Mouse (Mus musculus): ENCODE data around the gene Gk5. TPM values are rescaled to one million over a fixed set of nuclear protein-coding genes. Genes with fewer than 3 reads are reported as not detected.

Gene Gk5
- polyA plus RNA-seq, 1 experiment from 2014 or later, result 4.4 TPM

GRCm38 (mm10) chr9:96118216-96118615 is 946 bp upstream of the Gk5 start:
- H3K9ac ChIP-seq, result no peak overlapping the region
- H3K4me1 ChIP-seq (replicated peaks), result no peaks in the 10 kb centered on the region
- H3K9me3 ChIP-seq, result no peaks in the 10 kb centered on the region
- H3K4me3 ChIP-seq (replicated peaks), result no peak overlapping the region
- no peak overlapping the region for H3K27ac ChIP-seq
- ATAC-seq, result no peak
- H3K27me3 ChIP-seq (replicated peaks), result no peaks in the 10 kb centered on the region
- H3K4me2 ChIP-seq (replicated peaks), result peak overlapping the region; percentile 86
- 74% methylated on average over 4 of the region's 4 CpGs for WGBS
- H3K36me3 ChIP-seq, result no peaks in the 10 kb centered on the region

- H3K36me3 ChIP-seq, result no peaks in the 10 kb centered on the region
- H3K27me3 ChIP-seq (replicated peaks), result no peaks in the 10 kb centered on the region
- no peak for ATAC-seq
- H3K9ac ChIP-seq, result no peak overlapping the region
- no peak overlapping the region for H3K27ac ChIP-seq
- H3K9me3 ChIP-seq, result no peaks in the 10 kb centered on the region
- no peak overlapping the region for H3K4me2 ChIP-seq (replicated peaks)
- 68% methylated on average over 5 of the region's 5 CpGs for WGBS
- H3K4me3 ChIP-seq (replicated peaks), result no peak overlapping the region
- no peaks in the 10 kb centered on the region for H3K4me1 ChIP-seq (replicated peaks)
These were observed 8.8 kb downstream of the Gk5 start for GRCm38 (mm10) chr9:96127972-96128371.

- H3K27ac ChIP-seq, result no peak overlapping the region
- peak; percentile 44 for ATAC-seq
- 43% methylated on average over 4 of the region's 4 CpGs for WGBS
These were observed 13.9 kb downstream of the Gk5 start for GRCm38 (mm10) chr9:96132956-96133603.

GRCm38 (mm10) chr9:96134470-96134869 is 15.3 kb downstream of the Gk5 start:
- Histone ChIP-seq H3K36me3 (no peaks in the 10 kb centered on the region), H3K4me1 (replicated peaks) (no peaks in the 10 kb centered on the region), H3K4me3 (replicated peaks) (no peak overlapping the region), H3K9me3 (no peaks in the 10 kb centered on the region), H3K4me2 (replicated peaks) (peak overlapping the region; percentile 30), H3K27me3 (replicated peaks) (no peaks in the 10 kb centered on the region), H3K27ac (no peak overlapping the region), H3K9ac (no peak overlapping the region)
- no peak for ATAC-seq
- 76% methylated on average over 7 of the region's 7 CpGs for WGBS

More at GRCm38 (mm10) chr9:96132956-96133603, 13.9 kb downstream of the Gk5 start:
- Histone ChIP-seq H3K4me3 (replicated peaks) (no peak overlapping the region), H3K9me3 (no peaks in the 10 kb centered on the region), H3K27me3 (replicated peaks) (no peaks in the 10 kb centered on the region), H3K4me1 (replicated peaks) (no peaks in the 10 kb centered on the region), H3K36me3 (no peaks in the 10 kb centered on the region), H3K9ac (no peak overlapping the region), H3K4me2 (replicated peaks) (no peak overlapping the region)

- Histone ChIP-seq H3K36me3 (no peaks in the 10 kb centered on the region), H3K9ac (no peak overlapping the region), H3K4me2 (replicated peaks) (peak overlapping the region; percentile 30), H3K9me3 (no peaks in the 10 kb centered on the region), H3K4me1 (replicated peaks) (no peaks in the 10 kb centered on the region), H3K27ac (no peak overlapping the region), H3K4me3 (replicated peaks) (no peak overlapping the region), H3K27me3 (replicated peaks) (no peaks in the 10 kb centered on the region)
- WGBS, result 33% methylated on average over 8 of the region's 8 CpGs
- ATAC-seq, result peak; percentile 89
These were observed 15.8 kb downstream of the Gk5 start for GRCm38 (mm10) chr9:96134916-96135315.

GRCm38 (mm10) chr9:96135461-96135860 is 16.3 kb downstream of the Gk5 start:
- no peak overlapping the region for H3K4me3 ChIP-seq (replicated peaks)
- 58% methylated on average over 7 of the region's 7 CpGs for WGBS
- no peaks in the 10 kb centered on the region for H3K4me1 ChIP-seq (replicated peaks)
- H3K4me2 ChIP-seq (replicated peaks), result no peak overlapping the region
- H3K27ac ChIP-seq, result no peak overlapping the region
- 0 out of 2 replicates have a peak, but pooled peaks have one; percentile 2 for ATAC-seq
- H3K36me3 ChIP-seq, result no peaks in the 10 kb centered on the region
- no peaks in the 10 kb centered on the region for H3K9me3 ChIP-seq
- no peak overlapping the region for H3K9ac ChIP-seq
- H3K27me3 ChIP-seq (replicated peaks), result no peaks in the 10 kb centered on the region

- H3K36me3 ChIP-seq, result no peaks in the 10 kb centered on the region
- H3K4me2 ChIP-seq (replicated peaks), result no peak overlapping the region
- H3K9me3 ChIP-seq, result no peaks in the 10 kb centered on the region
- H3K27me3 ChIP-seq (replicated peaks), result no peaks in the 10 kb centered on the region
- WGBS, result 94% methylated on average over 9 of the region's 9 CpGs
- H3K4me3 ChIP-seq (replicated peaks), result no peak overlapping the region
- H3K27ac ChIP-seq, result no peak overlapping the region
- no peak for ATAC-seq
- H3K4me1 ChIP-seq (replicated peaks), result no peaks in the 10 kb centered on the region
- H3K9ac ChIP-seq, result no peak overlapping the region
These were observed 19.8 kb downstream of the Gk5 start for GRCm38 (mm10) chr9:96138958-96139357.

- Histone ChIP-seq H3K9me3 (no peaks in the 10 kb centered on the region), H3K4me2 (replicated peaks) (no peak overlapping the region), H3K4me3 (replicated peaks) (no peak overlapping the region), H3K27ac (no peak overlapping the region), H3K27me3 (replicated peaks) (no peaks in the 10 kb centered on the region), H3K36me3 (no peaks in the 10 kb centered on the region), H3K4me1 (replicated peaks) (no peaks in the 10 kb centered on the region), H3K9ac (no peak overlapping the region)
- 43% methylated on average over 5 of the region's 5 CpGs for WGBS
- ATAC-seq, result no peak
These were observed 20.7 kb downstream of the Gk5 start for GRCm38 (mm10) chr9:96139876-96140275.

- Histone ChIP-seq H3K9me3 (no peaks in the 10 kb centered on the region), H3K27me3 (replicated peaks) (no peaks in the 10 kb centered on the region), H3K27ac (no peak overlapping the region), H3K4me1 (replicated peaks) (no peaks in the 10 kb centered on the region), H3K9ac (no peak overlapping the region), H3K36me3 (no peaks in the 10 kb centered on the region), H3K4me2 (replicated peaks) (no peak overlapping the region), H3K4me3 (replicated peaks) (no peak overlapping the region)
- 71% methylated on average over 7 of the region's 7 CpGs for WGBS
- no peak for ATAC-seq
These were observed 21.8 kb downstream of the Gk5 start for GRCm38 (mm10) chr9:96140931-96141330.

GRCm38 (mm10) chr9:96142499-96142898 is 23.3 kb downstream of the Gk5 start:
- H3K27ac ChIP-seq, result no peak overlapping the region
- 64% methylated on average over 6 of the region's 6 CpGs for WGBS
- H3K4me2 ChIP-seq (replicated peaks), result no peak overlapping the region
- no peak overlapping the region for H3K4me3 ChIP-seq (replicated peaks)
- H3K9me3 ChIP-seq, result no peaks in the 10 kb centered on the region
- no peak for ATAC-seq
- H3K36me3 ChIP-seq, result no peaks in the 10 kb centered on the region
- no peaks in the 10 kb centered on the region for H3K4me1 ChIP-seq (replicated peaks)
- H3K27me3 ChIP-seq (replicated peaks), result no peaks in the 10 kb centered on the region
- no peak overlapping the region for H3K9ac ChIP-seq

- no peak overlapping the region for H3K27ac ChIP-seq
- no peak overlapping the region for H3K4me2 ChIP-seq (replicated peaks)
- no peaks in the 10 kb centered on the region for H3K4me1 ChIP-seq (replicated peaks)
- no peaks in the 10 kb centered on the region for H3K27me3 ChIP-seq (replicated peaks)
- 94% methylated on average over 4 of the region's 4 CpGs for WGBS
- ATAC-seq, result no peak
- H3K9ac ChIP-seq, result no peak overlapping the region
- H3K36me3 ChIP-seq, result no peaks in the 10 kb centered on the region
- no peaks in the 10 kb centered on the region for H3K9me3 ChIP-seq
- no peak overlapping the region for H3K4me3 ChIP-seq (replicated peaks)
These were observed 24.5 kb downstream of the Gk5 start for GRCm38 (mm10) chr9:96143633-96144032.

GRCm38 (mm10) chr9:96144883-96145282 is 25.7 kb downstream of the Gk5 start:
- Histone ChIP-seq H3K27me3 (replicated peaks) (no peaks in the 10 kb centered on the region), H3K9me3 (no peaks in the 10 kb centered on the region), H3K4me2 (replicated peaks) (no peak overlapping the region), H3K4me1 (replicated peaks) (no peaks in the 10 kb centered on the region), H3K36me3 (no peaks in the 10 kb centered on the region), H3K4me3 (replicated peaks) (no peak overlapping the region), H3K9ac (no peak overlapping the region), H3K27ac (no peak overlapping the region)
- ATAC-seq, result no peak

- no peak for ATAC-seq
- Histone ChIP-seq H3K4me1 (replicated peaks) (no peaks in the 10 kb centered on the region), H3K27me3 (replicated peaks) (no peaks in the 10 kb centered on the region), H3K9ac (no peak overlapping the region), H3K27ac (no peak overlapping the region), H3K9me3 (no peaks in the 10 kb centered on the region), H3K36me3 (no peaks in the 10 kb centered on the region), H3K4me2 (replicated peaks) (no peak overlapping the region), H3K4me3 (replicated peaks) (no peak overlapping the region)
- 88% methylated on average over 7 of the region's 7 CpGs for WGBS
These were observed 33.6 kb downstream of the Gk5 start for GRCm38 (mm10) chr9:96152801-96153200.

All from intestine, embryonic 15.5 days (tissue).